Mouse (Mus musculus): ENCODE measurements around the gene Kremen2. TPM values are rescaled to one million over a fixed set of nuclear protein-coding genes. Genes with fewer than 3 reads are reported as not detected.
A peak's percentile ranks its signal among the peaks of the same experiment; 100 is the strongest.
"Not testable (repeated sequence)": the region's sequence is repeated elsewhere in the genome, so short reads cannot be mapped to it uniquely, and the experiment has no call there.

Kremen2 gene
- total RNA-seq (2021): under 1 TPM; 0.28 to 0.49 TPM

DNA sequence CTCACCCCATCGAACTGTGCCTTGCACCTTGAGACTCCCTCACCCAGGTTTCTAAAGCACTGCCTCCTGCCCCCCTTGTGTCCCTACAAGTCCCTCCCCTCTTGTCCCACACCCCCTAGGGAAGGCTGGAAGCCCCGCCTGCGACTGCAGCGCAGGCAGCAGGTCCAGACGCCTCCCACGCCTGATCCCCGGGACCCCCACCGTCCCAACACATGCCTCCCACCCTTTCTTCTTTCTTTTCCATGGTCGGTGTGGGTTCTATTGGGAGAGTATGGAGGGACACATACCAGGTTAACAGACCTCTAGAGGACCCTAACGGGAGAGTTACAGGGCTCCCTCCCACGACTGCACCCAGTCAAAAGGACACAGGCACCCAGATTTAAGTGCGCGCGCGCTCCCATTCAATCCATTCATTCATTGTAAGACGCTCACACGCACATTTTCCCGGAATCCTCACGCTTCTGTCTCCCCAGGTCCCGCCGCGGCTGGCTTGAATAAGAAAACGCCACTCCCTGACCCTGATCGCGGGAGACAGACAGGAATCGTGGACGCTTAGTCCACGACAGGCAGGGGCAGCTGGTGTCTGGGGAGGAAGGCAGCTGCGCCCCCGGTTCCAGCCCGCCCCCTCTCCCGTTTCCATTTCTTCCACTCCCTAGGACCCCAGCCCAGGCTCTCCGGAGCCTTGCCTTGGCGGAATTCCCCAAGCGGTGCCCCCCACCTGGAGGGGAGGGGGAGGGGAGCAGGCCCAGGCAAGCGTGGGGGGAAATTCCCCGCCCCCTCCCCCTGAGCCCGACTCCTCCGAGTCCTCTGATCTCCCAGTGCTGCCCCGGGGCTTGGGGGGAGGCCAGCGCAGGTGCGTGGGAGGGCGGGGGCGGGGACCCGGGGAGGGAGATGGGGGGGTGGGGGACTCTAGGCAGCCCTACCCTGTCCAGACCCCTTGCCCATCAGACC lies at the start of gene Kremen2:
Gene Kremen2 (minus strand): TSS at position 533 of the 951 bp plus-strand sequence.
- no peak for DNase-seq (ENCODE audit: extremely low spot score in 1 of 2, low spot score in 1 of 2)

DNA sequence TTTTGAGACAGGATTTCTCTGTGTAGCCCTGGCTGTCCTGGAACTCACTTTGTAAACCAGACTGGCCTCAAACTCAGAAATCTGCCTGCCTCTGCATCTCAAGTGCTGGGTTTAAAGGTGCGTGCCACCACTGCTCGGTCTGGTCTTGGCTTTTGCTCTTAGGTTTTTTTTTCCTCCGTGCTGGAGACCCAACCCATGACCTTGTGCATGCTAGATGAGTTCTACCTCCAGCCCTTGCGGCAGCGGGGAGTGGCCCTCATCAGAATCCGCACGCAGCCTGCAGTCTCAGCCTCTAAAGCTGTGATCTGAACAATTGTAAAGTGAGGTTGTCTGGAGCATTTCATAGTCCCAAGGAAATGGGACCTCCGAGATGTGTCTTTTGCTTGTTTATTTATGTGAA lies 49.7 kb upstream of the Kremen2 start:
- DNase-seq (ENCODE audit: extremely low spot score in 1 of 2, low spot score in 1 of 2): no peak

DNA sequence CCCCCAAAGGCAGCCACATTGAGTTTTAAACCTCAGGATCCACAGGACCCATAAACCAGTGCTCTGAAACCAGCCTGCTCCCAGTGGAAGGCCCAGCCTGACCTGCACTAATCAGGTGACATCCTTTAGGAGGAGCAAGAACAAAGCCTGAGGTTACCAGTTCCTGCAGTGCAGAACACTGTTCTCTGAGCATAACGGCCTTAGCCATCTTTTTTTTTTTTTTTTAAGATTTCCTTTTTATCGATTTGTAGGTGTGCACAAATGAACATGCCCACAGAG lies 45.4 kb upstream of the Kremen2 start:
- DNase-seq (ENCODE audit: extremely low spot score in 1 of 2, low spot score in 1 of 2): no peak

DNA sequence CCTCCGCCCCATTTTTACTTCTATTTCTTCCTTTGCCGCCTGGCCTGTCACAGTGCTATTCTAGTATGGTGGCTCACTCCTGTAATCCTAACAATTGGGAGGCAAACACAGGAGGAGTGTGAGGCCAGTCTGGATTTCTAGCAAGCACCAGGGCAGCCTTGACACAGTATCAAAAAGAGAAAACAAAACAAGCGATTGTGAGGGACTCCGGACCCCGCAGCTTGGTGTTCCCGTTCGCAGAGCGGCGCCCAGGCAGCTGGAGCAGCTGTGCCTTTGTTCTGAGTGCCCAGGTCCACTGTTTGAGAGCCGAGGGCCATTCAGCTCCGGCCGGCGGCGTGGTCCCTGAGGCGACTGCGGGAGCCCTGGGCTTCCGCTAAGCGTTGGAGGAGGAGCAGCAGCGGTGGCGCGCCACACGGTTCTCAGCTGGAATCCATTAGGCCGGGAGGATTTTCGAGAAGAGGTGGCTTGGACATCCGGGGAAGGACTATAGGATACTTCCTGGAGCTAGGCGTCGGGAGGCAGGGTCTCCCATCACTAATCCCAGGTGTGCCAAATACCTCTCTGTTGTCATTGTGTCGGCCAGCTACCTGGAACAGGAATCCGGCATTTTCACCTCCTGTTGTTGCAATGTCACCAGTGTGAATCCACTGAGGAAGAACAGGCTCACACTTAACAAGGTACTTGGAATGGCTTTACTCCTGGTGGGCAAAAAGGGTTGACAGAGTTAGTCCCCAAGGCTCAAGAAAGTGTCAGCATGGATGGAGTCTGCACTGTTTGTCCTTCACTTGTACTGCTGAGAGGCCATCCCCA lies 44.8 kb upstream of the Kremen2 start, which contains the start of gene Srrm2:
Gene Srrm2 (plus strand): TSS at position 264 of the 810 bp plus-strand sequence.
- peak; percentile 48 to 61 for DNase-seq (ENCODE audit: extremely low spot score in 1 of 2, low spot score in 1 of 2)

DNA sequence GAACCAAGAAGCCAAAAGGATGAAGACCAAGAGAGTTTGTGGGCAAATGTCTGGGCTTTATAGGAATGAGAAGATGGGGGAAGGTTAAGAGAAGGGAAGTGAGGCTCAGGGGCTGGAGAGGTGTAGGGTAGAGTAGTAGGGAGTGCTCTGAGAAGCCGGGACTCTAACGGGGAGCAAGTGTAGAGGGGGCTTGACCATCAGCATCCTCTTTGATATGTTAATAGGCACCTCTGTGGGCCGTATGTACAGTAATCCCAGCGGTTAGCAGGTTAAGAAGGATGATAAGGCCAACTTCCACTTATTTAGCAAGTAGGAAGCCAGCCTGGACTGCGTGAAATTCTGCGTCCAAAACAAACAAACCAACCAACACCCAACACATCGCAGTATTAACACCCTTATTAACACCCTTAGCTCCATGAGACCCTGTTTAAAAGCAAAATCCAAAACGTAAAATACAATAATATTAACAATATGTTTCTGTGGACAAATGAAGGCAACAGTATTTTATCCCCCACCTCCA lies 44.2 kb upstream of the Kremen2 start:
- DNase-seq (ENCODE audit: extremely low spot score in 1 of 2, low spot score in 1 of 2): no peak

DNA sequence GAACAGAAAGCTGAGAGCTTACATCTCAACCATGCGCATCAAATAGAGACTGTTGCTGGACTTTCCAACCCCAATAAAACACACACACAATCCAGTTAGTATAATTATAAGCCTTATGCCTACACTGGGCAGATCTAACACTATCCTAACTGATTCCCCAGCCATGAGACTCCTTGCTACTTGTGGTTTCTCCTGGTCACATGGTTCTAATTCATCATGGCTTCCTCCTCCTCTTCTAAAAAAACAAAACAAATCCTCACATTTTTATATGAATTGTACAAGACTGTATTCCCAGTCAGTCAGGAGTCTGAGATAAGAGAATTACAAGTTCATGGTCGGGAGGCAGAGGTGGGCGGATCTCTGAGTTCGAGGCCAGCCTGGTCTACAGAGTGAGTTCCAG lies 43.3 kb upstream of the Kremen2 start:
- DNase-seq (ENCODE audit: extremely low spot score in 1 of 2, low spot score in 1 of 2): no peak

DNA sequence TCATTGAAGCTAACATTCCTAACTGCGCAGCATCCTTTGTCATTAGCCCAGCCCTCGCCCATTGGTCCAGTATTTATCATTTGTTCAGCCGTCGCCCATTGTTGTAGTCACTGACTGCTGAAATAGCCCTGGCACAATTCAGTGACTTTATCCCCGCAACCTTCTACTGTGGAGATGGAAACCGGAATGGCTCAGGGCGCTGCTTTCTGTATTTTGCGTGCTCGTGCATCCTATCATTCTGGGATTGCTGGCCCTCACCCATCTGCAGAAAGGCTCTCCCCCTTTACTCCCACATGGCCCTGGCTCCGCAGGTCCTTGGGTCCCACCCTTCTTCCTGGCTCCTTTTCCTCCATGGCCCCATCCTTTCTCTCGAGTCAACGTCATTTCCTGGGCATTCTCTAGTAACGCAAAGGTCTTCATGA lies 40.9 kb upstream of the Kremen2 start:
- DNase-seq (ENCODE audit: extremely low spot score in 1 of 2, low spot score in 1 of 2): no peak

DNA sequence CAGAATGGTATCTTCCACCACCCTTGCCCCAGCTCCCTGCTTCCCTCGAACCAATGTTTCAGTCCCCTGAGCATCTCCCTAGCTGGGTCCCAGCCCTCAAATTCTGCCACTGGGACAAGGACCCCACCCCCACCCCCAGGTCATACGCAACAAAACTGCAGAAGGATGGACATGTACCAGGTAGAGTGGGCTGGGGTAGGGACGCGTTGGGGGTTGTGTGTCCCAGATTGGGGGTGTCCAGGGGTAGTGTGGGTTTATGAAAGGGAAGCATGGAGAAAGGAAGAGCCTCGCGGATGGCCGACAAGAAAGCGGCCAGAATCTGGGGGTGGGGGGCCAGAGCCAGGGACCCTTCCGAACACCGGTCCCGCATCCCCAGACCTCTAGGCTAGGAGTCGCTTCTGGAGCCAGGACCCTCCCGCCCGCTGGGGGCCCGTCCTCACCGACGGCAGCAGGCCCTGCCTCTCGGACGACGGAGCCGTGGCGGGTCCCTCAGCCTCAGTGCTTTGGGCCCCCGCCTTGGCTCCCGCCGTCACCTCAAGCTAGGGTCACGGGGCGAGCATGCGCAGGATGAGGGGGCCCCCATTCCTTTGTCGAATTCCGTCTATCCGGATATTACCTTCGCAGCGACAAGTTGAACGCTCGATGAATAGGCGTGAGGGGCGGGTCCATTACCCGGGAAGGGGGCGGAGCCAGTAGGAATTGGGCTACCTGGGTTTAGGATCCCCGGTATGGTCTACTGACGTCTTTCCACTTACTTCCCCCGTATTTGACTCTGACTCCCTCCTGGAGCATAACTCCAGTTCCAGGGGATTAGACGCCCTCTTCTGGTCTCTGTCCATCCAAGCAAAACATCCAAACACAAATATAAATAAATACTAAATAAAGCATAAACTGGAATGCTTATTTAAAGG lies 40.2 kb upstream of the Kremen2 start, which contains the start of gene Flywch2:
Gene Flywch2 (minus strand): TSS at position 521 of the 911 bp plus-strand sequence.
- peak; percentile 65 to 72 for DNase-seq (ENCODE audit: extremely low spot score in 1 of 2, low spot score in 1 of 2)

DNA sequence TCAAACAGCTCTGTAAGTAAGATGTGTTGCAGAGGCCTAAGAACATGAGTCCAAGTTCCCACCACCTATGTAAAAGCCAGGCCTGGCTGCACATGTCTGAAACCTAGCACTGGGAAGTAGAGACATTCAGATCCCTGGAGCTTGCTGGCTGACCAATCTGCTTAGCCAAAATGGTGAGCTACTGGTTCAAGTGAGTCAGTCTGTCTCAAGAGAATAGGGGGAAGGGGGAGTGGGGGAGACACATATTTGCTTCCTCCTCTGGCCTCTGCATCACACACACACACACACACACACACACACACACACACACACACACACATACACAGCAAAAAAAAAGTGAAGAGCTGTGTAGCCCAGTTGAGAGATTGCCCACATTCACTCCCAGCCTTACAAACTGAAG lies 37.7 kb upstream of the Kremen2 start:
- no peak for DNase-seq (ENCODE audit: extremely low spot score in 1 of 2, low spot score in 1 of 2)

DNA sequence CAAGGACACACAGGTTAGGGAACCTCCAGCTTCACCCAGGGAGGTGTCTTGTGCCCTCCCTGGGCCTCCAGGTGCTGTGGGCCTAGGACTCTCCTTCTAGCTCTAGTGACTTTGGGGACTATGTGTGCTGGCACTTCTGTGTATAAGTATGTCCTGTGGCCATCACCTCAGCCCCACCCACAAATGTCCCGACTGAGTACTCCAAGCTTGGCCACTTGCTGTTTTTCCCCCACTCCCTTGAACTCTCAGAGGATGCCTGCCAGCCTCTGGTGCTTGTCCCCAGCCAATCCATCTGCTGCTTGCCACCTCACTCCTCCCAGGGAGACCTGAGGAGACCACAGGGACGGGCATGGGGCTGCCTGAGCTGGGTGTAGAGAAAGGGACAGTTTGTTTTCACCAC lies 32.8 kb upstream of the Kremen2 start:
- DNase-seq (ENCODE audit: extremely low spot score in 1 of 2, low spot score in 1 of 2): no peak

DNA sequence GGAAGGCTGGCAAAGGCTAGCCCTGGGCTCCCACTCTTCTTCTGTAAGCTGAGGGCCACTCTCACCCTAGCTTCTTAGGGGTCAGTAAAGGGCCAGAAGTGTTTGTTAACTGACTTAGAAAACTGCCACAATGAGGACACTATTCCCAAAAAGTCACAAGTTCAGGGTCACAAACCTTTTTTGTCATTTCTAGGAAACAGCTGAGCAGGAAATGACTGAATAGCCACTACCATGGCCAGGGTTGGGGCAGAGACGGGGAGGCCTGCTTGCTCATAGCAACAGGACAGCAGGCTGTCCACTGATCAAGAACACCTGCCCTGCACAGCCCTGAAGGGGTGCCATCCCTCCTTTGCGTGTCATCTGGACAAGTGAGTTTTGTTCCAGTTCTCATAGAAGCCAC lies 31.5 kb upstream of the Kremen2 start:
- DNase-seq (ENCODE audit: extremely low spot score in 1 of 2, low spot score in 1 of 2): no peak

DNA sequence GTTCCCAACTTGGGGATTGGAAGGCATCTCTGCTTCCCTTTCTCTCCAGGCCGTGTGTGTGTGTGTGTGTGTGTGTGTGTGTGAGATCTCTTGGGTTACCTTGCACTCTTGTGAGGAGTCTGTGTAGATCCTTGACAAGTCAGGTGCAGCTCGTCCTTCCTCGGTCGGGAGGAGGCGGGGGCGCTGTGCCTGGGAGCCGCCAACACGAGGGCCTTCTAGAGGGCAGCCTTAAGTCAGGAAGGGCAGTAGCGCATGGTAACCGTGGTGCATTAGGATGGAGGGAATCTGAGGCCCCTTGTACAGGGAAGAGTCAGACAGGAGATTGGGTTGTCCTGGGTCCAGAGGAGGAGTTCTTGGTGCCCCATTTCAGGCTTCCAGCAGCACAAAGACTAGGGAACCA lies 30.6 kb upstream of the Kremen2 start:
- DNase-seq (ENCODE audit: extremely low spot score in 1 of 2, low spot score in 1 of 2): no peak

DNA sequence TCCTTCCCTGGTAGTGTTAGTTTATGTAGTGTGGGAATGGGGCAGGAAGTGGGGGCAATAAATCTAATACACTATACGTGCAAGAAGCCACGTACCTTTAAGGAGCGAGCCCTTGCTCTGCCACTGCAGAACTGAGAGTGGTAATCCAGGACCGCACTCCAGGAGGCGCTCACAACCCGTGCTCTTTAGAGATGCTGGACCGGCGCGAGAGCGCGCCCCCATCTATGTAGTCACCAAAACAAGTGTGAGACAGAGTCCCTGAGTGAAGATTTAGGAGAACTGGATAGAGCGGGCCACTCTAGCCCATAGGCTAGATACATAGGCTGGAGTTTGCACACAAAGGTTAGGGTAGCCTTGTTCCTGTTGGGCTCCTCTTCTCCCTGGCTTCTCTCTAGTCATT lies 28.5 kb upstream of the Kremen2 start:
- peak; percentile 54 to 73 for DNase-seq (ENCODE audit: extremely low spot score in 1 of 2, low spot score in 1 of 2)

DNA sequence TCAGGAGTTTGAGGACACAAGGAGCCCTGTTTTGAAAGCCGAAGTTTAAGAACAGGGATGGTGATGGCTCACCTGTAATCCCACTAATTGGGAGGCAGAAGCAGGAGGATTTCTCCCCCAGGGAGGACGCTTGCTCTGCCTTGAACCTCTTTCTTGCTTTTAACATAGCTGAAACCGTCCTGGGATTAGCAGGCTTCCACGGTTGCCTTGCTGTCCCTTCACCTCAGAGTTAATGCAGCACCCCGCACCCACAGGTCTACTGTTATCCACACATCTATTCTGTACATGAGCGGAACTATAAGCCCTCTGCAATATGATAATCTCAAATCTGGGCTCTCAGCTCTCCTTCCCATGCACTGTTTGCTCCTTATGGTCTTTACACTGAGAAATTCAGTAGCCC lies 28.0 kb upstream of the Kremen2 start:
- no peak for DNase-seq (ENCODE audit: extremely low spot score in 1 of 2, low spot score in 1 of 2)

DNA sequence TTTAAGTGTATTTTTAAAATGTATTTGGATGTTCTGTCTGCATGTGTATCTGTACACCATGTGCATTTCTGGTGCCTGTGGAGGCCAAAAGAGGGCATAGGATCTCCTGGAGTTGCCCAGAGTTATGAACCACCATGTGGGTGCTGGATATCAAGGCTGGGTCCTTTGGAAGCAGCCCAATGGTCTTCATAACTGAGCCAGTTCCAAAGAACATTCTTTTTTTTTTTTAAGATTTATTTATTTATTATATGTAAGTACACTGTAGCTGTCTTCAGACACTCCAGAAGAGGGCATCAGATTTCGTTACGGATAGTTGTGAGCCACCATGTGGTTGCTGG lies 26.6 kb upstream of the Kremen2 start:
- not testable (repeated sequence) for DNase-seq (ENCODE audit: extremely low spot score in 1 of 2, low spot score in 1 of 2)

DNA sequence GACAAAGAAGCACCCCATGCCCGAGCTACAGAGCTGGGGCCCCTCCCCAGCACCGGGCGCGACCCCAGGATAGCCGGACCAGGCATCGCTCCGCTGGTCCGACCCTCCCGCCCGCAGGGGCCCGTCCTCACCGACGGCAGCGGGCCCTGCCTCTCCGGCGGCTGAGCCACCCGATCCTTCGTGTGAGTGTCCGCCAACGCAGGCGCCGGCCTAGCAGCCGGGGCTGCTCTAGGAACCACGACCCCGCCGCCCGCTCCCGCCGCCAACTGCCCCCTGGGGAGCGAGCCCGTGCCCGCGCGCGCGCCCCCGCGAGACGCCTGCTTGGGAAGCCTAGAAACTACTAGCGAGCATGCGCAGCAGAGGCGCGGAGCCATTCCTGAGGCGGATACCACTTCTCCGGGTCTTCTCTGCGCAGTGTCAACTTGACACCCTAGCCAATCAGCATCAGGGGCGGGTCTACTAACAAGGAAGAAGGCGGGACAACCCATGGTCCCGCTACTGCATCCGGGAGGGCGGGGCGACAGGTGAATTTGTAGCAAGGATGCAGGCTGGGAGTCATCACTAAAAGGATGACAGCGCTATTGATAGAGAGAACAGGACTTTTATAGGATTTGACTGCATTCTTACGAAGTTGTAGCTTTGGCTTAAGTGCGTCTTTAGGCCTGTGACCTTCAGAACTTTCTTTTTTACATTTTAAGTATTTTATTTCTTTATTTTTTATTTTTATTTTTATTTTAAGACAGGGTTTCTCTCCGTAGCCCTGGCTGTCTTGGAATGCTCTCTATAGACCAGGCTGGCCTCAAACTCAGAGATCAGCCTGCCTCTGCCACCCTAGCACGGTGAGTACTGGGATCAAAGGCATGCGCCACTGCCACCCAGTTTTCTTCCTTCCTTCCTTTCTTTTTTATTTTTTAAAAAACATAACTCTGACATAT lies 25.9 kb upstream of the Kremen2 start, which contains the start of gene Flywch1:
Gene Flywch1 (minus strand): TSS at position 319 of the 935 bp plus-strand sequence.
- DNase-seq (ENCODE audit: extremely low spot score in 1 of 2, low spot score in 1 of 2): peak; percentile 93 to 96

DNA sequence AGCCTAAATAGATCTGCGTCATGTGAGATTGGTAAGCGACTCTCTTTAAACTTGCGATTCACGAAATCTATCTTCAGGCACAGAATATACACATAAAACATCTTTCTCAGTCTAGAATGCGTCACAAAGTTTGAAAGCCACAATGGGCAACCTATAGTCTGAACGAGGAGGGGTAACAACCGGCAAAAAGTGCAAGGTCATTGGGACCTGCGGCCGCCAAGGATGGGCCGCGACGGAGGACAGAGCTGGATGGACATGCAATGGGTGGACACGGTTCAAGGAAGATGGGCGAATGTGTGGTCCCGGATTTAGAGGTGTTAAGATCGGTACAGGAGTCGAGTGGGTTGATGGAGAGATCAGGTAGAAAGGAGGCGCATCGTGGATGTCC lies 25.3 kb upstream of the Kremen2 start:
- peak in 1 of 2 experiments; percentile 27 for DNase-seq (ENCODE audit: extremely low spot score in 1 of 2, low spot score in 1 of 2)

DNA sequence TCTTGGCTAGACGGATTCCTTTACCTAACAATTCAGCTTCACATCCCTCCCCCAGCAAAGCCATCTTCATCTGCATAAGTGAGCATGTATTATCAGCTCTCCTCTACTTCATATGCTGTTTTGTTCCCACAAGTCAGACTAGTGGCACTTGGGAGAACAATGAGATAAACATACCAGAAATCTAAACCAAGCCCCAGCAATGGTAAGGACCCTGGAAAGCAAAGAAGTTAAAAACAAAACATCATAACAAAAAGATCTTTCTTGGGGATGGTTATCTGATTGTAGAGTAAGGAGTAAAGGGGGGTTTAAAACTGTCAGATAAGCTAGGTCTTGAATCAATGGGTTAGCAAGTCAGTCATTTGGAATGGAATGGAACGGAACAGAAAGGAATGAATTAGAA lies 24.9 kb upstream of the Kremen2 start:
- no peak for DNase-seq (ENCODE audit: extremely low spot score in 1 of 2, low spot score in 1 of 2)

DNA sequence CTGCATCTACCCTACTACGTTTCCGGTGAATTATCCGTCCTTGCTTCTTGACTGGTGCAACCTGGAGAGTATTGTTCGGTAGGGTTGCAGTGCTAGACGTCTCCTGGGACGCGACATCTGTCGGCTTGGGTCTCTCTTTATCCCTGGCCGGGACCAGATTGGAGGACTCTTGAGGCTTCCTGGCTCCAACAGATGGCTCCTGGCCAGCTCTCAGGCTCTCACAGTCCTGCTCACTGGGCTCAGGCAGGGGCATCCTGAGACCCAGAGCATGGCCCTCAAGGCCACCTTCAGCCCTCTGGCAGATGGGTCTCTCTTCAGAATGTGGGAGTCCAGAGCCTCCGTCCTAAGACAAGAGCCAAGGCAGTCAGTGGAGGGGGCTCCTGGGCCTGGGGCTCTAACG lies 17.3 kb upstream of the Kremen2 start:
- DNase-seq (ENCODE audit: extremely low spot score in 1 of 2, low spot score in 1 of 2): no peak

All from layer of hippocampus, postnatal 25 days (tissue).